Mouse (Mus musculus) embryonic facial prominence, embryonic 12.5 days (tissue): ENCODE measurements around the gene Fam71f2. TPM values are rescaled to one million over a fixed set of nuclear protein-coding genes. Genes with fewer than 3 reads are reported as not detected.

Experiments
- ATAC-seq: fragments of 200-750 bp; cut with Nextera tagmentation; 2 replicates; pipeline ENCODE4 v1.8.0; 2017; ENCODE audit not compliant: insufficient number of reproducible peaks, insufficient read depth, low FRiP score, low TSS enrichment
- H3K27ac ChIP-seq: fragments of 300-500 bp; sonication (generic); 2 replicates; pipeline ENCODE4 v1.5.1; 2016; ENCODE audit warnings: mild to moderate bottlenecking
- H3K27me3 ChIP-seq: fragments of 300-500 bp; sonication (generic); 2 replicates; pipeline ENCODE4 v1.6.1; 2016; ENCODE audit warnings: mild to moderate bottlenecking, moderate library complexity
- H3K36me3 ChIP-seq: fragments of 300-500 bp; sonication (generic); 2 replicates; pipeline ENCODE4 v1.6.1; 2016; ENCODE audit warnings: mild to moderate bottlenecking
- H3K4me1 ChIP-seq: fragments of 300-500 bp; sonication (generic); 2 replicates; pipeline ENCODE4 v1.6.1; 2016
- H3K4me2 ChIP-seq: fragments of 300-500 bp; sonication (generic); replicated peaks from 2 replicates; pipeline ENCODE4 v1.6.1; 2016; ENCODE audit warnings: mild to moderate bottlenecking, moderate library complexity
- H3K4me3 ChIP-seq: fragments of 300-500 bp; sonication (generic); 2 replicates; pipeline ENCODE4 v1.5.1; 2016; ENCODE audit warnings: mild to moderate bottlenecking
- H3K9ac ChIP-seq: fragments of 300-500 bp; sonication (generic); 2 replicates; pipeline ENCODE4 v1.6.1; 2016; ENCODE audit warnings: mild to moderate bottlenecking, moderate library complexity
- H3K9me3 ChIP-seq: fragments of 300-500 bp; sonication (generic); 2 replicates; pipeline ENCODE4 v1.6.1; 2016; ENCODE audit warnings: mild to moderate bottlenecking, moderate library complexity
- WGBS: fragments of 180-500 bp; shearing (Covaris S2); methylation state at CpG from one replicate; pipeline ENCODE4 v1.1.7; 2016; 5-methylcytosine and 5-hydroxymethylcytosine counted together
- polyA plus RNA-seq: library from polyadenylated mRNA; unstranded; fragments of >200 nt; fragmentation: Nextera tagmentation; extraction: Ambion mirVana; gene quantifications from 2 replicates; pipeline ENCODE4 v1.2.1, GENCODE M21; 2016

Fam71f2 gene
- polyA plus RNA-seq, result 0.27 and 0.39 TPM in 2 replicates

DNA sequence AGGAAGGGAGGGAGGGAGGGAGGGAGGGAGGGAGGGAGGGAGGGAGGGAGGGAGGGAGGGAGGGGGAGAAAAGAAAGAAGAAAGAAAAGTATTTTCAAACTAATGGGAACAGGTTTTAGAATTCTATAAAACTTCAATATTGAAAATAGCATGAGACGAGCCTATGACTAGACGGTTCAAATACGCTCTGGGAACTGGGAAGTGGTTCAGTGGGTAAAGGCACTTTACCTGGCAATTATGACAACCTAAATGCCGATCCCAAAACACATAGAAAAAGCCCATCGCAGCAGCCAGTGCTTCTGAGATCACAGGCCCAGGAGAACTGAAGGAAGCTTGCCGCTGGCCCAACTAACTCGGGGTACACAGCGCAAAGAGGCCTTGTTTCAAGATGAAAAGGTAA is at the start of gene Fam71f2:
Fam71f2 (plus strand) TSS at position 301 of the 400 bp plus-strand sequence.
- H3K4me1 ChIP-seq, result no peaks in the 10 kb centered on the region
- no peak for ATAC-seq
- H3K9ac ChIP-seq, result no peak within 1 kb of the TSS
- no peaks in the 10 kb centered on the region for H3K27me3 ChIP-seq
- H3K36me3 ChIP-seq, result peaks cover 10% of the 10 kb centered on the region
- H3K27ac ChIP-seq, result no peak within 1 kb of the TSS
- H3K4me2 ChIP-seq, result no peak within 1 kb of the TSS
- no peaks in the 10 kb centered on the region for H3K9me3 ChIP-seq
- WGBS, result 86% methylated on average over 8 of the region's 8 CpGs
- H3K4me3 ChIP-seq, result no peak within 1 kb of the TSS

DNA sequence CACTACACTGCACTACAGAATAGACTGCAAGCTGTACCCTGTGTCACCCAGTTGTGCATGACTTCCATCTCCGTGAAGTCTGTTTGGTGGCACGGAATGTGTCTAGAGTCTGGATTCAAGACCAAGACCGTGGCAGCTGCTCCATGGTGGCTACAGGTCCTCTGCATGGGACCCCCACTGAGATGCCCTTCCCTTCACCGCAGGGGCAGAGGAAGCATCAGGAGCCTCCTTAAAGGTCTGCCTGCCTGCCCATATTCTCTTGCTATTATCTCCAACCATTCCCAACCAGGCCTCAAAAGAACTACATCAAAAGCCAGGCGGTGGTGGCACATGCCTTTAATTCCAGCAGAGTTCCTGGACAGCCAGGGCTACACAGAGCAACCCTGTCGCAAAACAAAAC is 49.0 kb upstream of the Fam71f2 start:
- 70% methylated on average over 6 of the region's 6 CpGs for WGBS
- ATAC-seq, result no peak
- Histone ChIP-seq H3K4me1 (no peaks in the 10 kb centered on the region), H3K27ac (no peak overlapping the region), H3K4me3 (no peak overlapping the region), H3K27me3 (no peaks in the 10 kb centered on the region), H3K36me3 (no peaks in the 10 kb centered on the region), H3K9ac (no peak overlapping the region), H3K9me3 (no peaks in the 10 kb centered on the region), H3K4me2 (no peak overlapping the region)

DNA sequence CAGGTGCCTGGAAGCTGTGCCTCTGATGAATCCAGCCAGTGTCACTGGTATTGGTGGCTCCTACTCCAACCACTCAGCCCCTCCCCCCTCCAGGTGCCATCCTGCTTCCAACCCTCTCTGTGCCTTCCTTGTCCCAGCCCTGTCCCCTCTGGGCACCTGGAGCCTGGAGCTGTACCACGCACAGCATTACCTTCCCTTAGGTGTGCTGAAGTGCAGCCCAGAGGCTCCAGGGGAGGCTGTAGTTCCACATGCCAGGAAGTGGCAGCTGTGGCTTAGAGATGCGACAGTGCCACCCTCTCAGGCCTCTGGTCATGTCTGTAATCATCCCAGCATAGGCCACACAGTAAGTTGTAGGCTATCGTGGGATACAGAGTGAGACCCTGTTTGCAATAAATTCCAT is 47.6 kb upstream of the Fam71f2 start:
- Histone ChIP-seq H3K36me3 (no peaks in the 10 kb centered on the region), H3K27ac (no peak overlapping the region), H3K9me3 (no peaks in the 10 kb centered on the region), H3K4me3 (no peak overlapping the region), H3K27me3 (no peaks in the 10 kb centered on the region), H3K9ac (no peak overlapping the region), H3K4me1 (no peaks in the 10 kb centered on the region), H3K4me2 (no peak overlapping the region)
- WGBS, result 75% methylated on average over 3 of the region's 3 CpGs
- no peak for ATAC-seq

DNA sequence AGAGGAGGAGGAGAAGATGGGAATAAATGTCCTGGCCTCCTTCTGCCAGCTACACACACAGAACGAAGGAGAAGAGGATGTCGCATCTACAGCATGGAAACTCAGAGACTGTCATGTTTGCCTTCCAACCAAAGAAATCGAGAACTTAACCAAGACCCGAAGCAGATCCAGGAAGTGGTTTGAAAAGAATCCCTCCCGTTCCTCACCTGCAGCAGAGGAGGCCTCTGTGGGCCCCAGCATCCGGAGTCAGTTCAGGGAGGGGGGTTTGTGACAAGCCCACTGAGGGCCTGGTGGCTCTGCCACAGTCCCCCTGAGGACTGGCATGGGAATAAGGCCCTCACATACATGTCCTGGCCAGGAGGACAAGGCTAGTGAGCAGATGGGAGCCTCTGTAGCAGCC is 47.1 kb upstream of the Fam71f2 start:
- Histone ChIP-seq H3K27ac (no peak overlapping the region), H3K36me3 (no peaks in the 10 kb centered on the region), H3K4me1 (no peaks in the 10 kb centered on the region), H3K4me3 (no peak overlapping the region), H3K4me2 (no peak overlapping the region), H3K9ac (no peak overlapping the region), H3K27me3 (no peaks in the 10 kb centered on the region), H3K9me3 (no peaks in the 10 kb centered on the region)
- ATAC-seq, result no peak
- WGBS, result 73% methylated on average over 6 of the region's 6 CpGs

DNA sequence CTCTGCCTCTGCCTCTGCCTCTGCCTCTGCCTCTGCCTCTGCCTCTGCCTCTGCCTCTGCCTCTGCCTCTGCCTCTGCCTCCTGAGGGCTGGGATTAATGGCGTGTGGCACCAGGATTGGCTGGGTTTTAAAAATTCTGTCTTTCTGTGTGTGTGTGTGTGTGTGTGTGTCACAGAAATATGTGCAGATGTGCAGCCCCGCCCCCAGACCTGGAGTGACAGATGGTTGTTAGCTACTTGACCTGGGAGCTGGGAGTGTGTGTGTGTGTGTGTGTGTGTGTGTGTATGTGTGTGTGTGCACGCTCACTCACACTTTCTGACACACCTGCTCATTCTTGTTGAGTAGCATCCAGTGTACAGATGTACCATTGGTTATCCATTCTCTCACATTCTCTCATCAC is 45.7 kb upstream of the Fam71f2 start:
- 76% methylated on average over 3 of the region's 3 CpGs for WGBS
- no peak for ATAC-seq
- Histone ChIP-seq H3K9me3 (no peaks in the 10 kb centered on the region), H3K4me3 (no peak overlapping the region), H3K9ac (no peak overlapping the region), H3K4me2 (no peak overlapping the region), H3K27me3 (no peaks in the 10 kb centered on the region), H3K4me1 (no peaks in the 10 kb centered on the region), H3K27ac (no peak overlapping the region), H3K36me3 (no peaks in the 10 kb centered on the region)

DNA sequence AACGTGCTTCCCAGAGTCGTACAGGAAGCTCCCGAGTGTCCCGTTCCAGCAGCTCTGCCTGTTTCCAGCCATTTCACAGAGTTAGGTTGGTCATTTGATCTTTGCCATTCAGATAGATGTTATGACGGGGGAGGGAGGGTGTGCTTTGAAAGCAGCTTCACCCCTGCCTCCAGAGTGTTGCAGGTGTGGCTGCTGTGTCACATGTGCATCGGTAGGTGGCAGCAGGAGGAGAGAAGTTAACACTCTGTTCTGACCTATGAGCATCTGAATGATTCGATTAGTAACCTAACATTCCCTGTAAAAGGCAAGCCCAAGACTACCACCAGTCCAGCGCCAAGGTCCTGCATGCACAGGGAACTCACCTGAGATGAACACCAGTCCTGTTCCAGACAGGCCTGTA is 45.1 kb upstream of the Fam71f2 start:
- 45% methylated on average over 8 of the region's 8 CpGs for WGBS
- H3K4me3 ChIP-seq, result no peak overlapping the region
- no peak overlapping the region for H3K27ac ChIP-seq
- H3K36me3 ChIP-seq, result no peaks in the 10 kb centered on the region
- H3K9ac ChIP-seq, result no peak overlapping the region
- ATAC-seq, result peak; percentile 29; the same call in 1 of the 2 replicates
- H3K4me2 ChIP-seq, result no peak overlapping the region
- no peaks in the 10 kb centered on the region for H3K4me1 ChIP-seq
- H3K9me3 ChIP-seq, result no peaks in the 10 kb centered on the region
- H3K27me3 ChIP-seq, result no peaks in the 10 kb centered on the region

DNA sequence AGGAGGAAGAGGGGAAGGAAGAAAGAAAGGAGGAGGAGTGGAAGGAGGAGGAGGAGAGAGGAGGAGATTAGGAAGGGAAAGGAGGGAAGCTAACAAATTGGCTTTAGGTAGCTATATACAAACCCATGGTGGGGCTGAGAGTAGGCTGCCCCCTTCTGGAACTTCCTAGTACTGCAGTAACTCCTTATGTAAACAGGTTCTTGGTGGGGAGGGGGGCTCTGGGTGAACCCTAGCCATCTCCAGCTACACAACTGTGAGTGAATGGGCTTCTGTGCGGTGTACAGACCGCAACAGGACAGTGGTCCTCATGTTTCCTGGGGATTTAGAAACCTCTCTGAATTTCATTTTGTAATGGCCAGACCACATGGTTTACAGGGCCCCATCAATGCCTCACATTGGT is 38.6 kb upstream of the Fam71f2 start:
- no peaks in the 10 kb centered on the region for H3K27me3 ChIP-seq
- no peak overlapping the region for H3K9ac ChIP-seq
- H3K9me3 ChIP-seq, result no peaks in the 10 kb centered on the region
- no peak overlapping the region for H3K27ac ChIP-seq
- H3K4me1 ChIP-seq, result no peaks in the 10 kb centered on the region
- no peak overlapping the region for H3K4me3 ChIP-seq
- no peak overlapping the region for H3K4me2 ChIP-seq
- no peak for ATAC-seq
- whole genome bisulfite sequencing, result 27% methylated on average over 2 of the region's 2 CpGs
- H3K36me3 ChIP-seq, result no peaks in the 10 kb centered on the region

DNA sequence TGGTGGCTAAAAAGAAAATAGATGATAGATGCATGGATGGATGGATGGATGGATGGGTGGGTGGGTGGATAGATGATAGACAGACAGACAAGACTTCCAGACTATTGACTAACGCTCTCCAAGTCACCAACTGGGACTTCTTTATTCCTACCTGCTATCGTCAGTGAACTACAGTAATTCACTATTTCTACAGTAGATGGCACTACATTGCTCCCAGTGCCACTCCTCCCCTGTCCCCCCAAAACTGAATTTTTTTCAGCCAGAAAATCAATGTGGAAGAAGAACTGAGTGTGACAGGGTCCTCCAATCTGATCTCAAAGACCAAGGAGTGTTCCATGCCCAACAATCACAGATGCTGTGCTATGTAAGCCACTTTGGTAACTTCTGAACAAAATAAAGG is 37.7 kb upstream of the Fam71f2 start:
- Histone ChIP-seq H3K4me2 (no peak overlapping the region), H3K36me3 (no peaks in the 10 kb centered on the region), H3K4me1 (no peaks in the 10 kb centered on the region), H3K27ac (no peak overlapping the region), H3K27me3 (no peaks in the 10 kb centered on the region), H3K4me3 (no peak overlapping the region), H3K9ac (no peak overlapping the region), H3K9me3 (no peaks in the 10 kb centered on the region)
- no peak for ATAC-seq
- WGBS, result 53% methylated on average over 2 of the region's 2 CpGs

DNA sequence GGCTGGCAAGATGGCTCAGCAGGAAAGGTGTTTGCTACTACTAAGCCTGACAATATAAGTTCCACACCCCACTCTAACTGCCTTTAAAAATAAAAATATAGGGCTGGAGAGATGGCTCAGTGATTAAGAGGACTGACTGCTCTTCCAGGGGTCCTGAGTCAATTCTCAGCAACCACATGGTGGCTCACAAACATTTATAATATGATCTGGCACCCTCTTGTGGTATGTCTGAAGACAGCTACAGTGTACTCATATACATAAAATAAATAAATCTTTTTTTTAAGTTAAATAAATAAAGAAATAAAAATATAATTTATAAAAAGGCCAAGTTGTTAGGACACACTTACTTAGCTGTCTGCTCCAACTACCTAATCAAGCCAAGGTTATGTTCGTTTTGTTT is 37.1 kb upstream of the Fam71f2 start:
- ATAC-seq, result no peak
- WGBS, result 54% methylated on average over 1 of the region's 1 CpGs
- Histone ChIP-seq H3K4me1 (no peaks in the 10 kb centered on the region), H3K27me3 (no peaks in the 10 kb centered on the region), H3K9ac (no peak overlapping the region), H3K4me2 (no peak overlapping the region), H3K4me3 (no peak overlapping the region), H3K27ac (no peak overlapping the region), H3K36me3 (no peaks in the 10 kb centered on the region), H3K9me3 (no peaks in the 10 kb centered on the region)

DNA sequence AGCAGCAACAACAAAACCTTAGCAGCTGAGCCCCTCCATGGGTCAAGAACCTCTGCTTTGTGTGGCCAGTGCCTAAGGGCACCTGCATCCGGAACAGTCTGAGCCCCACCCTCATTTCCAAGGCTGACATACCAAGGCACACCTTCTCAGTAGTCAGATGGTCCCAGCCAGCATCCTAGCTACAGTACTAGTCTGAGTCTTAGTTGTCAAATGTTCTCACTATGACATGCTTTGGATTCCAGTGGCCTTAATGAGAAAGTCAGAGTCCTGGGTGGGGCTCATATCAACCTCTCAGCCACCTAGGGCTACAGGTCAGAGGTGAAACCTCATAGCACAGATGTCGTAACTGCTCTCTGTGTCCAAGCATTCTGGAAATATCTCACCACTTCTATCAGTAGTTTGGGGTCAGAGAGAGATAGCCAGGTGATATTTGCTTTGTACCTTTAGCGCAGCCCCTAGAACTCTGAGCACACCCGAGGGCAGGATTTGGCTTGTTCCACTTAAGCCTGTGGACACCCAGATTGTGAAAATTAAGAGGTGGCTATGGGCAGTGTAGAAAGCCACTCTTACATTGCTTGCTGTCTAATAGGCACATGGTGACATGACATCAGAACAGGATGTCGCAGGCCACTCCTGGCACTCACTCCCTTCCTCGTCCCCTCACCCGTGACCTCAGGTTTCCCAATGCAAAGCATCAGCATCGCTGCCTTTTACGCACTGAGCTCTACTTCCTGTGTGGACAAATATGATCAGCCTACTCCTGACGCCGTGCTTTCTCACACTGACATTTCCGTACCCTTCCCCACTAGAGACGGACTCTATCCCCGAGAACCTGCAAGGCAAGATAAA is 33.9 kb upstream of the Fam71f2 start:
- no peaks in the 10 kb centered on the region for H3K9me3 ChIP-seq

DNA sequence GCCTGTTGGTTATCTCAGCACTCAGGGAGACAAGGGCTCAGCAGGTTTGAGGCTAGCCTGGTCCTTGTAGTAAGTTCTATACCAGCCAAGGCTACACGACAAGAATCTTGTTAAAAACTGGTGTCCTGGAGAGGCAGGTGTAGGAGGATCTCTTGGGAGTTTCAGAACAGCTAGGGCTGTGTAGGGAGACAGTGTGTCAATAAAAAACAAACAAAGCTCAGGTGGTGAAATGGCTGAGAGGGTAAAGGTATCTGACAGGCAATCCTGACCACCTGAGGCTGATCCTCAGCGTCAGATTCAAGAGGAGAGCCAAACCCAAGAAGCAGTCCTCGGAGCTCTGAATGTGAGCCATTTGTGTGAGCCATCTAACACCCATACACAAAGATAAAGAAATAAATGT is 33.2 kb upstream of the Fam71f2 start:
- H3K4me1 ChIP-seq, result no peaks in the 10 kb centered on the region

More for the DNA sequence above, 33.9 kb upstream of the Fam71f2 start:
- H3K4me1 ChIP-seq, result no peaks in the 10 kb centered on the region
- no peak overlapping the region for H3K9ac ChIP-seq
- H3K27ac ChIP-seq, result no peak overlapping the region
- H3K36me3 ChIP-seq, result no peaks in the 10 kb centered on the region
- H3K27me3 ChIP-seq, result no peaks in the 10 kb centered on the region
- H3K4me2 ChIP-seq, result no peak overlapping the region
- WGBS, result 63% methylated on average over 14 of the region's 14 CpGs
- no peak overlapping the region for H3K4me3 ChIP-seq
- no peak for ATAC-seq

DNA sequence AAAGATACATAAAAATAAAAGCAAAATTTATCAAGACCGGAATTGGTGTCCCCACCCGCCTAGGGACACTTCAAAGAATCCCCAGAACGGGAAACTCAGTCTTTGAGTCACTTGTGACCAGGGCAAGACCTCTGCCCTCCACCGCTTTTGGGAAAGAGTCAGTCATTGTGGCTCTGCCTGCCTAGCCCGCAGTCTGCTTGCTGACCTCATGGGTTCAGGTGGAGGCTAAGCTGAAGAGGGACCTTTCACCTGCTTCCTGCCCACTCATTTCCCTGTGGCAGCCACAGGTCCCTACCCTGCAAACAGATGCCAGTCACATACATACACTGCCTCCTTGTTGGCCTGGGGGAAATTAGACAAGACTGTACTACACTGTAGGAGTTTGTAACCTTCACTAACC is 32.8 kb upstream of the Fam71f2 start:
- 34% methylated on average over 5 of the region's 5 CpGs for WGBS
- Histone ChIP-seq H3K4me1 (no peaks in the 10 kb centered on the region), H3K9me3 (no peaks in the 10 kb centered on the region), H3K27ac (no peak overlapping the region), H3K36me3 (no peaks in the 10 kb centered on the region), H3K4me2 (no peak overlapping the region), H3K4me3 (no peak overlapping the region), H3K9ac (no peak overlapping the region), H3K27me3 (no peaks in the 10 kb centered on the region)
- ATAC-seq, result no peak

More for the DNA sequence above, 33.2 kb upstream of the Fam71f2 start:
- Histone ChIP-seq H3K9ac (no peak overlapping the region), H3K4me3 (no peak overlapping the region), H3K9me3 (no peaks in the 10 kb centered on the region), H3K4me2 (no peak overlapping the region), H3K27ac (no peak overlapping the region), H3K36me3 (no peaks in the 10 kb centered on the region), H3K27me3 (no peaks in the 10 kb centered on the region)
- 68% methylated on average over 3 of the region's 3 CpGs for WGBS
- ATAC-seq, result no peak
